In genomic region chr7:34702718-34703351, GRCm38 (mm10) we compare ENCODE assay signal across 8 mouse cellular contexts. TPM values are rescaled to one million over a fixed set of nuclear protein-coding genes. Genes with fewer than 3 reads are reported as not detected.
A peak's percentile ranks its signal among the peaks of the same experiment; 100 is the strongest.
DNase-seq lines count a peak whose midpoint lies in the region; ATAC-seq and TF ChIP-seq lines count a peak whose summit lies in the region.

No protein-coding gene starts in this region.

- no peaks in the 10 kb centered on the region for H3K9me3 ChIP-seq in forebrain, embryonic 11.5 days (ENCODE audit: control insufficient read depth, low read length)
- no peaks in the 10 kb centered on the region for H3K9me3 ChIP-seq in forebrain, embryonic 15.5 days
- H3K9me3 ChIP-seq in neural tube, embryonic 15.5 days (replicated peaks) = no peaks in the 10 kb centered on the region

- no peak overlapping the region for H3K4me3 ChIP-seq in forebrain, embryonic 11.5 days (ENCODE audit: low read depth, low read length)
- H3K4me3 ChIP-seq in forebrain, embryonic 15.5 days = no peak overlapping the region
- no peak overlapping the region for H3K4me3 ChIP-seq in neural tube, embryonic 15.5 days (replicated peaks)
- no peak overlapping the region for H3K4me3 ChIP-seq in left cerebral cortex, adult 2 months

- H3K27me3 ChIP-seq in forebrain, embryonic 11.5 days (ENCODE audit: control insufficient read depth, insufficient read depth, low read length) = no peaks in the 10 kb centered on the region
- H3K27me3 ChIP-seq in forebrain, embryonic 15.5 days = no peaks in the 10 kb centered on the region
- H3K27me3 ChIP-seq in neural tube, embryonic 15.5 days (replicated peaks) = no peaks in the 10 kb centered on the region

- intact Hi-C loops in left cerebral cortex, adult 2 months (cut with DNase I) = no loop called here

- H3K36me3 ChIP-seq in forebrain, embryonic 11.5 days (ENCODE audit: control insufficient read depth, insufficient read depth, low read length) = no peaks in the 10 kb centered on the region
- no peaks in the 10 kb centered on the region for H3K36me3 ChIP-seq in forebrain, embryonic 15.5 days
- no peaks in the 10 kb centered on the region for H3K36me3 ChIP-seq in neural tube, embryonic 15.5 days

- DNase-seq in forebrain, embryonic 11.5 days (ENCODE audit: low spot score) = peak; percentile 80
- DNase-seq in neural tube, embryonic 10.5 days (ENCODE audit: extremely low spot score, low spot score) = peak; percentile 70
- peak; percentile 67 for DNase-seq in embryo, embryonic 9.5 days (ENCODE audit: extremely low spot score)
- no peak for DNase-seq in left cerebral cortex, adult 2 months (ENCODE audit: extremely low spot score in 1 of 2, low spot score in 2 of 2)

- no peak overlapping the region for H3K27ac ChIP-seq in forebrain, embryonic 11.5 days (ENCODE audit: low read depth, low read length)
- H3K27ac ChIP-seq in forebrain, embryonic 15.5 days (replicated peaks) = no peak overlapping the region
- H3K27ac ChIP-seq in neural tube, embryonic 15.5 days (replicated peaks) = no peak overlapping the region
- H3K27ac ChIP-seq in left cerebral cortex, adult 2 months = no peak overlapping the region

- 20% methylated on average over 11 of the region's 11 CpGs for WGBS in forebrain, embryonic 11.5 days
- 24% methylated on average over 11 of the region's 11 CpGs for WGBS in forebrain, embryonic 15.5 days
- 24% methylated on average over 11 of the region's 11 CpGs for WGBS in neural tube, embryonic 15.5 days

- TF ChIP-seq CTCF in left cerebral cortex, adult 2 months (IDR thresholded peaks at IDR 0.05) = no peak

- H3K4me1 ChIP-seq in forebrain, embryonic 11.5 days (replicated peaks; ENCODE audit: control insufficient read depth, insufficient read depth, low read length) = peaks cover 2% of the 10 kb centered on the region; the same call in 1 of the 2 replicates
- H3K4me1 ChIP-seq in forebrain, embryonic 15.5 days = peaks cover 5% of the 10 kb centered on the region
- no peaks in the 10 kb centered on the region for H3K4me1 ChIP-seq in neural tube, embryonic 15.5 days

- ATAC-seq in forebrain, embryonic 11.5 days (replicated peaks; ENCODE audit: low FRiP score) = no peak
- ATAC-seq in forebrain, embryonic 15.5 days (replicated peaks) = no peak
- no peak for ATAC-seq in neural tube, embryonic 15.5 days (ENCODE audit: low FRiP score)
- peak; percentile 54 for ATAC-seq in megakaryocyte progenitor cell, adult 5-6 weeks (replicated peaks; ENCODE audit: poor library complexity)
- ATAC-seq in granulocyte monocyte progenitor cell, adult 5-6 weeks (replicated peaks; ENCODE audit: poor library complexity, severe bottlenecking) = no peak

- H3K9ac ChIP-seq in forebrain, embryonic 11.5 days (ENCODE audit: low read length) = no peak overlapping the region
- H3K9ac ChIP-seq in forebrain, embryonic 15.5 days (replicated peaks) = no peak overlapping the region
- no peak overlapping the region for H3K9ac ChIP-seq in neural tube, embryonic 15.5 days (replicated peaks)

- H3K4me2 ChIP-seq in forebrain, embryonic 11.5 days (ENCODE audit: low read depth, low read length, severe bottlenecking) = no peak overlapping the region
- H3K4me2 ChIP-seq in forebrain, embryonic 15.5 days (replicated peaks) = no peak overlapping the region
- no peak overlapping the region for H3K4me2 ChIP-seq in neural tube, embryonic 15.5 days

RNA-seq across cellular contexts. Expression of gene Kctd15, which starts 46.3 kb away (rescaled TPM):
- polyA plus RNA-seq in forebrain, embryonic 11.5 days (2014; fragmentation: Nextera tagmentation; extraction: Ambion mirVana) = 22.4 and 24.3 TPM in 2 replicates
- polyA plus RNA-seq in forebrain, embryonic 15.5 days (2015; fragmentation: Nextera tagmentation; extraction: Ambion mirVana) = 27.7 and 29.0 TPM in 2 replicates
- polyA plus RNA-seq in neural tube, embryonic 15.5 days (2015; fragmentation: Nextera tagmentation; extraction: Ambion mirVana) = 26.0 and 26.9 TPM in 2 replicates
- 0.22 TPM in 1 of 2 replicates, not detected in the other for total RNA-seq in megakaryocyte progenitor cell, adult 5-6 weeks (2015)
- not detected in 2 replicates for total RNA-seq in megakaryocyte progenitor cell, adult 5-6 weeks (2017)
- total RNA-seq in left cerebral cortex, adult 2 months (2021) = 10 to 100 TPM; 12.2 to 12.4 TPM
- total RNA-seq in granulocyte monocyte progenitor cell, adult 5-6 weeks (2014; fragmentation: Nextera tagmentation) = 0.85 TPM in 1 of 2 replicates, not detected in the other
- total RNA-seq in granulocyte monocyte progenitor cell, adult 5-6 weeks (2017) = not detected in 2 replicates

Comparison
In these comparisons a context has a peak if more than half of its experiments do, and no peak if none do; other contexts are left out.
1. DNase-seq: peak in forebrain, embryonic 11.5 days (single experiment), neural tube, embryonic 10.5 days (single experiment) and embryo, embryonic 9.5 days (single experiment); none in left cerebral cortex, adult 2 months (0 of 2).
2. RNA of gene Kctd15, which starts 46.3 kb away (total RNA-seq): 12.2 to 12.4 TPM in left cerebral cortex, adult 2 months; 0.22 TPM in megakaryocyte progenitor cell, adult 5-6 weeks and 0.85 TPM in granulocyte monocyte progenitor cell, adult 5-6 weeks; every median in the first group is over 4 times any median in the second.